Mouse (Mus musculus): ENCODE measurements around the gene Xirp1. TPM values are rescaled to one million over a fixed set of nuclear protein-coding genes. Genes with fewer than 3 reads are reported as not detected.

Xirp1 gene
- total and polyA plus RNA-seq, 3 experiments = not detected

DNA sequence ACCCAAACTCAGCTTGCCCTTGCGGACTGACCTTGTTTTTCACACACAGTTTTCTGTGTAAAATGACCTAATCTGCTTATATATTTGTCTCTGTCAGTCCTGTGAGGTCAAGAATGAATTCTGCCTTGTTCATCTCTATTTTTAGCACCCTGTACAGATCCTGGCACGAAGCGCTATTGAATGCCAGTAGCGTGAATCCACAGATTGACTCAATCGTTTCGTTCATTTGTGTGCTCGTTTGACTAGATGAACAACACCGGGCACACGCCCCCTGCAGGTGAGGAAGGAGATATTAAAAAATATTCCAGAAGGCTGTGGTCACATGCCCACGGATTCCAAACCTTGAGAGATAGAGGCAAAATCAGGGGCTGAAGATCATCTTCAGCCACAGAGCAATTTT, 11.9 kb downstream of the Xirp1 start:
- Histone ChIP-seq H3K36me3 (replicated peaks in 1 of 2; ENCODE audit: control insufficient read depth in 1 of 2, insufficient read depth in 1 of 2, low read length in 1 of 2) (no peaks in the 10 kb centered on the region), H3K4me1 (ENCODE audit: control insufficient read depth in 1 of 2, insufficient read depth in 2 of 2) (peaks cover 0 to 27% of the 10 kb centered on the region in 2 experiments; a peak in 2 of 4 replicates), H3K27me3 (replicated peaks) (peaks cover 74% of the 10 kb centered on the region), H3K4me2 (ENCODE audit: insufficient read depth, low read depth, poor library complexity, severe bottlenecking) (peak overlapping the region; percentile 85), H3K9ac (ENCODE audit: insufficient read depth, low read depth) (no peak overlapping the region), H3K4me3 (replicated peaks in 1 of 3; ENCODE audit: low read depth in 2 of 3, low read length in 2 of 3, poor library complexity in 1 of 3) (no peak overlapping the region), H3K27ac (ENCODE audit: insufficient read depth, low read depth) (no peak overlapping the region), H3K9me3 (replicated peaks; ENCODE audit: low read length) (peaks cover 13% of the 10 kb centered on the region), H3K79me2 (replicated peaks; ENCODE audit: control insufficient read depth, extremely low read depth, insufficient read depth, poor library complexity, severe bottlenecking) (no peaks in the 10 kb centered on the region)
- dilution Hi-C loops (cut with MboI; ENCODE audit: extremely low pct_ligation_motif_present, extremely low pct_unique_long_range_greater_than_20kb, low sequenced_read_pairs) = no loop called here
- TF ChIP-seq JUND (conservative IDR thresholded peaks at IDR 0.05; ENCODE audit: low read depth, low read length) = no peak
- TF ChIP-seq NELFE (IDR thresholded peaks at IDR 0.05; ENCODE audit: low read depth, low read length) = no peak
- TF ChIP-seq ZC3H11A (IDR thresholded peaks at IDR 0.05; ENCODE audit: low read depth, low read length) = no peak
- no peak for TF ChIP-seq RCOR1 (conservative IDR thresholded peaks at IDR 0.05; ENCODE audit: low read depth, low read length)
- TF ChIP-seq RAD21 (IDR thresholded peaks at IDR 0.05; ENCODE audit: low read depth, low read length) = peak; percentile 45
- peak; percentile 45 for TF ChIP-seq USF1 (IDR thresholded peaks at IDR 0.05; ENCODE audit: low read depth, low read length)
- TF ChIP-seq BHLHE40 (IDR thresholded peaks at IDR 0.05; ENCODE audit: low read depth, low read length) = no peak
- peak in 1 of 2 experiments; percentile 70; a peak in 2 of 4 replicates for TF ChIP-seq CTCF (conservative IDR thresholded peaks at IDR 0.05 in 1 of 2, IDR thresholded peaks at IDR 0.05 in 1 of 2; ENCODE audit: low read depth in 2 of 2, low read length in 2 of 2)
- no peak for TF ChIP-seq CHD1 (IDR thresholded peaks at IDR 0.05; ENCODE audit: low read depth, low read length)
- no peak for TF ChIP-seq EP300 (IDR thresholded peaks at IDR 0.05; ENCODE audit: low read length)
- no peak for TF ChIP-seq ZNF384 (IDR thresholded peaks at IDR 0.05; ENCODE audit: low read depth, low read length)
- no peak for TF ChIP-seq IRF4 (IDR thresholded peaks at IDR 0.05; ENCODE audit: low read depth, low read length)
- no peak for TF ChIP-seq NRF1 (IDR thresholded peaks at IDR 0.05; ENCODE audit: low read depth, low read length)
- TF ChIP-seq SMC3 (IDR thresholded peaks at IDR 0.05; ENCODE audit: low read depth, low read length) = peak; percentile 63
- no peak for TF ChIP-seq MAX (IDR thresholded peaks at IDR 0.05; ENCODE audit: low read length)
- no peak for TF ChIP-seq UBTF (IDR thresholded peaks at IDR 0.05; ENCODE audit: low read depth, low read length)
- TF ChIP-seq MAFK (IDR thresholded peaks at IDR 0.05; ENCODE audit: insufficient replicate concordance, low read length) = no peak
- no peak for TF ChIP-seq USF2 (conservative IDR thresholded peaks at IDR 0.05; ENCODE audit: low read depth, low read length)
- TF ChIP-seq KAT2A (IDR thresholded peaks at IDR 0.05; ENCODE audit: insufficient replicate concordance, low read length) = no peak
- TF ChIP-seq TBP (conservative IDR thresholded peaks at IDR 0.05; ENCODE audit: low read depth, low read length) = no peak
- DNase-seq (ENCODE audit: extremely low read depth) = peak; percentile 67
- in situ Hi-C loops (cut with MboI; ENCODE audit: low pct_ligation_motif_present, low pct_unique_long_range_greater_than_20kb, low sequenced_read_pairs) = no loop called here

GRCm38 (mm10) chr9:120010781-120011511, 12.5 kb downstream of the Xirp1 start:
- Histone ChIP-seq H3K4me2 (ENCODE audit: insufficient read depth, low read depth, poor library complexity, severe bottlenecking) (peak overlapping the region; percentile 85), H3K9me3 (replicated peaks; ENCODE audit: low read length) (peaks cover 13% of the 10 kb centered on the region), H3K4me1 (ENCODE audit: control insufficient read depth in 1 of 2, insufficient read depth in 2 of 2) (peaks cover 0 to 27% of the 10 kb centered on the region in 2 experiments; a peak in 2 of 4 replicates), H3K36me3 (replicated peaks in 1 of 2; ENCODE audit: control insufficient read depth in 1 of 2, insufficient read depth in 1 of 2, low read length in 1 of 2) (no peaks in the 10 kb centered on the region), H3K27me3 (replicated peaks) (peaks cover 69% of the 10 kb centered on the region), H3K9ac (ENCODE audit: insufficient read depth, low read depth) (no peak overlapping the region; the same call in 1 of the 2 replicates), H3K79me2 (replicated peaks; ENCODE audit: control insufficient read depth, extremely low read depth, insufficient read depth, poor library complexity, severe bottlenecking) (no peaks in the 10 kb centered on the region), H3K27ac (ENCODE audit: insufficient read depth, low read depth) (no peak overlapping the region), H3K4me3 (replicated peaks in 1 of 3; ENCODE audit: low read depth in 2 of 3, low read length in 2 of 3, poor library complexity in 1 of 3) (no peak overlapping the region)
- in situ Hi-C loops (cut with MboI; ENCODE audit: low pct_ligation_motif_present, low pct_unique_long_range_greater_than_20kb, low sequenced_read_pairs) (no loop called here), dilution Hi-C loops (cut with MboI; ENCODE audit: extremely low pct_ligation_motif_present, extremely low pct_unique_long_range_greater_than_20kb, low sequenced_read_pairs) (no loop called here)
- peak; percentile 88 for DNase-seq (ENCODE audit: extremely low read depth)
- 0 out of 2 replicates have a peak, but pooled peaks have one; percentile 30 for TF ChIP-seq ELF1 (IDR thresholded peaks at IDR 0.05; ENCODE audit: low read depth, low read length)
- no peak for TF ChIP-seq UBTF (IDR thresholded peaks at IDR 0.05; ENCODE audit: low read depth, low read length)
- peak; percentile 95 for TF ChIP-seq MXI1 (IDR thresholded peaks at IDR 0.05; ENCODE audit: low read depth, low read length)
- peak; percentile 65 for TF ChIP-seq NRF1 (IDR thresholded peaks at IDR 0.05; ENCODE audit: low read depth, low read length)
- TF ChIP-seq MYC (IDR thresholded peaks at IDR 0.05; ENCODE audit: low read depth, low read length) = no peak
- no peak for TF ChIP-seq POLR2AphosphoS2 (IDR thresholded peaks at IDR 0.05; ENCODE audit: low read depth, low read length)
- TF ChIP-seq MAFK (IDR thresholded peaks at IDR 0.05; ENCODE audit: insufficient replicate concordance, low read length) = no peak
- no peak; the same call in 1 of the 2 replicates for TF ChIP-seq MAX (IDR thresholded peaks at IDR 0.05; ENCODE audit: low read length)
